Mouse (Mus musculus) ES-CJ7 (cell line): ENCODE data around the gene Dcaf6.

Experiments
- DNase-seq: peaks from one replicate; pipeline ENCODE4 v3.0.0; 2011; ENCODE audit warnings: low read depth, low spot score

Gene Dcaf6

DNA sequence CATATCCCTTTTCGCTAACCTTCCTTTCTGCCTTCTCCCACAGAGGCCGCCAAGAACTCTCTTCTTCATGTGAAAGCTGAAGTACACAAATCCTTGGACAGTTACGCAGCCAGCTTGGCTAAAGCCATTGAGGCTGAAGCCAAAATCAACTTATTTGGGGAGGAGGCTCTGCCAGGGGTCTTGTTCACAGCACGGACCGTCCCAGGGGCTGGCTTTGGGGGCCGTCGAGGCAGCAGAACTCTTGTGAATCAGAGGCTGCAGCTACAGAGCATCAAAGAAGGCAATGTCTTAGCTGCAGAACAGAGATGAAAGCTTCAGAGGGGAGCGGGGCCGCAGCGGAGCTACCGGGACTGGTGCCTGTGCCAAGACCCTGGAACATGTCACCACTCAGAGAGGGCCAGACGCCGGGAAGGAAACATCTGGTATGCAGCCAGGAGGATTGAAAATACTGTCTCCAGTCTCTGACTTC is 138.8 kb downstream of the Dcaf6 start:
- no peak for DNase-seq

DNA sequence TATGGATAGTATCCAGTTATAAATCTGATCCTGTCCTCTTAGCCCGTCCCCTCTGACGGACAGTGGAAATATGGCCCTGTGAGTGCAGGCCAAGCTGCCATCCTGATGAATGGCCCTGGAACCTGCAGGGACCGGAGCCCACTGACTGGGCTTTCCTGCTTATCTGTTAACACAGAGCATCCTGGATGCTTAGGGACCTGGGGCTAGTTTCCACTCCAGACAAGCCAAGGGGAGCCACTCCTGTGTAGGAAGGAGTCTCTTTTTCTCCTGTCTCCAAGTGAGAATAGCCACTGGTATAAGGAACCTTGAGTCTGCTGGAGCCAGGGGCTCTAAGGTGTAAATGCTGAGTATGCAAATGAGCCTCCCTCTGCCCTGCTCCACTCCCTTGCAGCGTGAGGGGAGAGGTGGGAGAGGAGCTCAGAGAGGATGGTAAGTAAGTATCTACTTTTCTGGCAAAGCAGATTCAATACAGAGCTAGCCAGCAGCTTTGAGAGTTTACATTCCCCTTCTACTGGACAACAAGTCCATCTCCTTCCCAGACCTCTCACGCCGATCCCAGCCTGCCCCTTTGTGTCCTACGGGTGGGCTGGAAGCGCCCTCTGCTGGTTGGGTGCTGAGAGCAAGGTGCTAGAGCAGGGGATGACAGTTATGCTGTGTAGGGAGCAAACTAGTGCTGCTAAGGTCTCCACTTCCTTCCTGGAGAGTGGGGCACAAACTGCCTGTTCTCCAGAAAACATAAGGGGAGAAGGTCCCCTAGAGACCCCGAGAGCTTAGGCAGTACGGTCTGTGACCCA is 139.9 kb downstream of the Dcaf6 start:
- peak; percentile 64 for DNase-seq

DNA sequence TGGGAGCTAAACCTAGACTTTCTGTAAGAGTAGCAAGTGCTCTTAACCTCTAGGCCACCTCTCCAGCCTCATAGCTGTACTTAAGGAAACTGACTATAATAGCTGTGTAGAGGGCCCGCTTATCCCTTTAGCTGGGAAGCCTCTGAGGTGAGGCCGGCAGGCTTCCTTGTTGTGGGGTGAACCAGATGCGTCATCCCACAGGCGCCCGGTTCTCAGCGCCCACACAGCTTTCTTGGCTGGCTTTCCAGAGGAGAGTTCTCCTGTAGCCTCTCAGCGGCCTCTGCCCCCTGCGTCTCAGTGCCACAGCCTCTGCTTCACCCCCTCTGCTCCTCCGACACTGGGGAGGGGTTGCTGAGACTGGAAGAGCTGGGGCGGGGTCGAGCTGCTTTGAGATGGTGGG is 143.9 kb downstream of the Dcaf6 start:
- DNase-seq, result peak; percentile 21

DNA sequence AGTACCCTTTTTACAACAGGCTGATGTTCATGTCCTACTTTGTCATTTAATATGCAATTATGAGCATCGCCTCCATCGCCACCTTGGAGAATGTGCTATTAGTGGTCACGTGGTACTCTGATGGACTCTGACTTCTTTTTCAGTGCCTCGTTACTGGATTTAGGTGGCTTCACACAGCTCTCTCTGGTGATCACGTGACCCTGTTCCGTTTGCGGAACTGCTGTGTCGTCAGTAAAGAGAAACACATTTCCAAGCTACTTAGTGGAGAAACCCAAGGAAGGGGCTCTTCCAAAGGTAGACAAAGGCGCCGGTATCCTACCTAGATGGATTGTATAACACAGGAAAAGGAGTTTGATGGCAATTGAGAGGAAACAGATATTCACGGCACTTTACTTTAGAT is 152.1 kb downstream of the Dcaf6 start:
- DNase-seq, result no peak

DNA sequence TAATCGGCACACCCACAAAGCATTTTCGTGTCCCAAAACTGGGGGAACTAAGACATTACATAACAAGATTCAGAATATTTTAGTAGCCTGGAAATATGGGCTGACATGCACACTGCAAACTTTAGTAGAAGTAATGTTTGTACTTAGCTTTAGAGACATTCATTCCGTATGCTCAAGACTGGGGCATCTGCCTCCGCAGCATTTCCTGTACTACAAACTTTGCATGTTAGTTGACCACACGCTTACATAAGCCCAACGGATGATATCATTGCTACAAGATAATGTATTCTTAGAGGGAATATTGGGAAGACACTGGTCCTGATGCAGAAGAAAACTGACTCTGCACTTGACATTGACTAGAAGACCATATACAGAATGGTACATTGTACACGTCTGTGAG is 155.9 kb downstream of the Dcaf6 start:
- DNase-seq, result no peak

DNA sequence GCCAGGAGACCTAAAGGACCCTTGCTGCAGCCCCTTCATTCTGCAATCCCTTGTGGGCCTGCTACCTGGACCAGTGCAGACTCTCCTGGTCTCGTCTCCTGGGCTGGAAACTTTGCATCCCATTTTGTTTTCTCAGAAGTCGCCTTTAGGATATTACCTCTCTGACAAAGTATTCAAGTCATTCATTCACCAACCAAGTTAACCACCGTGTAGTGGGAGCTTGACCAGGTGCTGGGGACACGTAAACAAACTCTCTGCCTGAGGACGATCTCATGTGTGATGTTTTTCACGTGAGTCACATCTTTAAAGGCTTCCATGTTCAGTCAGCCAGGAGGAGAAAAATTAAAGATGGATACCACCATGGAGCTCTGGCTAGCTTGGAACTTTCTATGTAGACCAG is 157.1 kb downstream of the Dcaf6 start:
- no peak for DNase-seq

DNA sequence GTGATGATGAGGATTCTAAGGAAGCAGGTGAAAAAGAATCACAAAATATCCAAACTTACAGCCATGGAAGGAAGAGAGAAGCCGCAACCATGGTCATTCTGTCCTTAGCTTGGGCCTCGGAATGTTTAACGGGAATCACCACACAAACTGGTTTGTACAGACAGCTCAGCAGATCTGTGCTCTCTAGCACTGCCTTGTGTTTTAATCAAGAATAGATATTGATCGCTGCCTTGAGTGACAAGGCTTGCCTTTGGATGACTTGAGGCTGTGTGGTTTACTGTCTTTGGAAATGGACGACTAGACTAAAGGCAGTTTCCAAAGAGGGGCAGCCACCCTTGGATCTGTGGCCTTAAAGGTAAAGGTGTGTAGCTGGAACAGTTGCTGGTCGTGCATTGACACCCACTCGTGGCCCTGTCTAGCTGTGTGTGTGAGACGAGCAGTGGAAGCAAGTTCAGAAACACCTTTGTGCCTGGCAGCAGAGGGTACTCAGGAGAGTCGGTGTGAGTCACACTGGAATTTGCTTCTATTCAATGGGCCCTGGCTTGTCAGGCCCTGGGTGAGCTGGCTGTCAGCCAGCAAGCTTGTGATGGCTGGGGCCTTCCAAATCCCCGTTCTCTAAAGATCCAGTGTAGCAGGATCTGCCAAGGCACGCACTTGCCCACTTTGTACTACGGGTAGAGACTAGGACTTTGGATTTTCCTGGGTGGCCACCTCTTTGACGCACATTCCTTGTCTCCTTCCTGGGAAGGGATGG is 157.6 kb downstream of the Dcaf6 start:
- DNase-seq, result no peak

DNA sequence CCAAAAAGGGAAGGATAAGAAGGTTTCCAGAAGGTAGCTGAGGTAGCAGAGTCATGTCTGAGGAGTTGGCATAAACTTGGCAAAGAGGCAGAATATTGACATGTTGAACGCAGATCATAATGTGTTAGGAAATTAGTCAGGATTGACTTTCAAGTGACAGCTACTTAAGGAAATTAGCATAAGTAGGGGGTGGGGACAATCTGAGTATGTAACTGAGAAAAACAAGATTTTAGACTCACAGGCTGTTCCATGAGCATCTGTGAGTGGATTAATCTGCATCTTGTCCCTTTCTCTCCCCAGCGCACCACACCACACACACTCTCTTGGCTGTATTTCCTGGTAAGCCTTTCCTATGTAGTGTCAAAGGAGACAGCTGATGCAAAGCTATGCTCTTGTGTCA is 158.7 kb downstream of the Dcaf6 start:
- DNase-seq, result no peak

DNA sequence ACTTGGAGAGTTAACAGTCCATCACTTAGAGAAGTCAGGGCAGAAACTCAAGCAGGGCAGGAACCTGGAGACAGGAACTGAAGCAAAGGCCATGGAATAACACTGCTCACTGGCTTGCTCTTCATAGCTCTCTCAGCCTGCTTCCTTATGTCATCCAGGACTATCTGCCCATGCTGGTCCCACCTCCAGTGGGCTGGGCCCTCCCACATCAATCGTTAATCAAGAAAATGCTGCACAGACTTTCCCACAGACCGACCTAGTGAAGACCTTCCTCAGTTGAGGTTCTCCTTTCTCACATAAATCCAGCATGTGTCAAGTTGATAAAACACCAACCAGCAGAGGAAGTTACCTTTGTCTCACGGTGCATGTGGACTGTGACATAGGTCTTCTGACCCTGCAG is 159.2 kb downstream of the Dcaf6 start:
- no peak for DNase-seq

DNA sequence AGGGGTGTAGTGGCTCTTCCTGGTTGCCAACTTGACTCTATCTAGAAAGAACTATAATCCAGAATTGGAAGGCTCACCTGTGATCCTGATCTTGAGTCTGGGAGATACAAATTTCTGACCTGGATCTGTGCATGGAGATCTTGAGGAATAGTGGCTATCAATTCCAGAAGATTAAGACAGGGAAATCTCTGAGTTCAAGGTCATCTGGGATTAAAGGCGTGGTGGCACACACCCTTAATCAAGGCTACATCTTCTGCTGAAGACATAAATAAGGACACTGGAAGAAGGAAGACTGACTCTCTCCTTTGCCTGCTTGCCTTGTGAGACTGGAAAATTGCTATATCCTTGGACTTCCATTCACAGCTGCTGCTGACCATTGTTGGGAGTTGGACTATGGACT is 164.8 kb downstream of the Dcaf6 start, which contains the start of gene Gpr161:
Gene Gpr161 (plus strand): TSS at position 301 of the 400 bp plus-strand sequence.
- DNase-seq, result no peak

DNA sequence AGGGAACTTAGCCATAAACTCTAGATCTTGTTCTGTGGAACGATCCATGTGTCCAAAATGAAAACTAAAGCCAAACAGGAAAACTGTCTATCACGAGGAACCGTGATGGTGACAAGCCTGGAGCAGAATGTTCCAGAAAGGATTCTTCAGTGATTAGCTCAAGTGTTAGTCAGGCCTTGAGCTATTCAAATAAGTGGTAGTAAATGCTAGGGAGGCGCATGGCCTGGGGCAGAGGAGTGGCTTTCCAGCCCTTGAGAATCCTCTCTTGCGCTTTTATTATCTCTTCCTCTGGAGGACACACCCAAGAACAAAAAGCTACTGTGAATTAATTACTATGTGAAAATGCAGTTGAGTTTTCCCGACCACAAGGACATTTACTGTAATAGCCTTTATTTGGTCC is 168.7 kb downstream of the Dcaf6 start:
- DNase-seq, result peak; percentile 73

DNA sequence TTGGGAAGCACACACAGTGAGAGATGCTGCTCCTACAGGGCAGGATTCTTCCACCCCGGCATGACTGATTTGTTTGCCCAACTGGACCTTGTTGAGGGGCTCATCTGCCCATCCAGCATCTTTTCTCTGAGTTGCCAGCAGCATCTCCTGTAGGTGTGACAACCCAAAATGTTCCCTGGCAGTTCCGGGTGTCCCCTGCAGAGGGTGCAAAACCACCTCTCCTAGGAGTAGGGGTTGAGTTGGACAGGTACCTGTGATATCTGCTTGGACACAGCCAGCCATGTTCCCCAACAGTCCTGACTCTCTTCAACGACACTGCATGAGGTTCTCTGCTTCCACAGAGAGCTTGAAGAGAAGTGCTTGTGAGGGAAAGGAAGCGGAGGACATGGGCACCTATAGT is 170.4 kb downstream of the Dcaf6 start:
- peak; percentile 70 for DNase-seq

DNA sequence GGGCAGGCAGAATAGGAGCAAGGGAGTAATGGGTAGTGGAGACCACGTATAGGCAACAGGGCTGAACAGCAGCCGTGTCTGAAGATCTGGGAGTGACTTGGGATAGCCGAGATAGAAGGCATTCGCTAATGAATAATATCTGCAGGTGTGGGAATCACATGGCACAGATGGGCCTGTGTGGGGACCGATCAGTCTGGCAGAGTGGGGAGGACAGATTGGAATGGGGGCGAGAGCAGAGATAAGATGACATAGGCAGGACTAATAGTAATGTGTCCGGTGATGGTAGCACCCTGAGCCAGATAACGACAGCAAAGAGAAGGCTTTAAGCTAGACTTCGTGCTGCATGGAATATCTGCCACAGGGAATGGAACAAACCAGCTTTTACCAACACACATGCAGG is 172.1 kb downstream of the Dcaf6 start:
- DNase-seq, result no peak

DNA sequence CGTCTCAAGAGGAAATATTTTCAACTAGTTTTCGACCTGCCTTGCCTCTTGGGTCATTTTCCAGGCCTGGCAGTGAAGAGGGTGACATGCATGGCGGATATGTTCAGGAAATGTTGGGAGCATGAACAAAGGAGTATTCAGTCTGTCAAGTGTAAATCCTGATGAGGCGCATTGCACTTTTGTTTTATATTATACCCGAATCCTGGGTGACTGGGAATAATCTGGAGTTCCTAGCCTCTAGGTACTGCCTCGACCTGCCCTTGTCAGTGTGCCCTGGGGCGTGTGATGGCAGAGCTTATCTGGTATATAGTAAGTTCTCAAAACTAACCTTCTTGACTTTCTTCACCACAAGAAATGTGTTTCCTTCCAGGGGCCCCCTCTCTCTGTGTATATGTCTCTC is 176.2 kb downstream of the Dcaf6 start:
- no peak for DNase-seq

DNA sequence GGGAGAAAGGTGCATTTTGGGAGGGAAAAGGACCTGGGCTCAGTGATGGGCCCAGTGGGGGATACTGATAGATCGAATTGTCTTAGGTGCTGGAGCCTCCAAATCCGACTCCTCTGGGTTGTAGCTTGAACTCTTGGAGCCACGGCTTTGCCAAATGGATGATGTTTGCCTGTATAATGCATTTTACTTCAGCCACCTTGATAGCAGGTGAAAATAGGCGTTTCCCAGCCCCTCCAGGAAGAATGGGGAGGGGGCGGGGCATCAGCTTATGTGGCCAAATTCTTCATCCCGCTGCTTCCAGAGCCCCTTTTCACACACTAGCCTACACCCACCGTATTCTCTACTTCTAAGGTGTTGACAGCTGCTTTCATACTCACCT is 177.3 kb downstream of the Dcaf6 start:
- DNase-seq, result no peak

DNA sequence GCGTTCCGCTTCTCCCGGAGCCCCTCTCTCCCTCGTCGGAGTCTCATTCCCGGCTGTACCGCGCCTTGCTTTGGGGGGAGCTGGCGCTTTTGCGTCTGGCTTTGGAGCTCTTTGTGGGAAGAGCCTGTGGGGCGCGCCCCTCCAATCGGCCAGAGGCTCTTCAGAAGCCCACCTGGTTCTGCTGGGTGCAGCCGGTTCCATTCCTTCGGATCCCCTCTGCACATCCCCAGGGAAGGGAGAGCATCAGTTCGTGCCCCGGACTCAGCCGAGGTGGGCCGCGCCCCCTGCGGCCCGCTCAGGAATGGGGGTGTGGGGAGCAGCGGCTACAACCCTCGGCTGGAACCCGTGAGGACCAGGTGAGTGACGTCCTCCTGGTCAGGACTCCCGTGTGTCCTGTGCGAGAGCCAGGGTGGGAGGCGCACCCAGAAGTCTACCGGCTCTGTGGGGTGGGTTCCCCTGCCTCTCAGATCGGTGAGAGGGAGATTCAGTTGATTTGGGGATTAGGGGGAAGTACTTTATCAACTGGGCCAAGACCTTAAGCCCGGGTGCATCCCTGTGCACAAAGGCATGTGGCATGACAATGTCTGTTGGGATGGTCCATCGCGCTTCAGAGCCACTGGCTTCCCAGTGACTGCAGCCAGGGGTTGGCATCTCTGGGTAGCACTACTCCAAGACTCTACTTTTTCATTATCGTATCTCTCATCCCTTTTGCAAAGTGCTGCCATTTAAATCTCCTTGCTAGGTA is 177.9 kb downstream of the Dcaf6 start:
- DNase-seq, result peak; percentile 45

DNA sequence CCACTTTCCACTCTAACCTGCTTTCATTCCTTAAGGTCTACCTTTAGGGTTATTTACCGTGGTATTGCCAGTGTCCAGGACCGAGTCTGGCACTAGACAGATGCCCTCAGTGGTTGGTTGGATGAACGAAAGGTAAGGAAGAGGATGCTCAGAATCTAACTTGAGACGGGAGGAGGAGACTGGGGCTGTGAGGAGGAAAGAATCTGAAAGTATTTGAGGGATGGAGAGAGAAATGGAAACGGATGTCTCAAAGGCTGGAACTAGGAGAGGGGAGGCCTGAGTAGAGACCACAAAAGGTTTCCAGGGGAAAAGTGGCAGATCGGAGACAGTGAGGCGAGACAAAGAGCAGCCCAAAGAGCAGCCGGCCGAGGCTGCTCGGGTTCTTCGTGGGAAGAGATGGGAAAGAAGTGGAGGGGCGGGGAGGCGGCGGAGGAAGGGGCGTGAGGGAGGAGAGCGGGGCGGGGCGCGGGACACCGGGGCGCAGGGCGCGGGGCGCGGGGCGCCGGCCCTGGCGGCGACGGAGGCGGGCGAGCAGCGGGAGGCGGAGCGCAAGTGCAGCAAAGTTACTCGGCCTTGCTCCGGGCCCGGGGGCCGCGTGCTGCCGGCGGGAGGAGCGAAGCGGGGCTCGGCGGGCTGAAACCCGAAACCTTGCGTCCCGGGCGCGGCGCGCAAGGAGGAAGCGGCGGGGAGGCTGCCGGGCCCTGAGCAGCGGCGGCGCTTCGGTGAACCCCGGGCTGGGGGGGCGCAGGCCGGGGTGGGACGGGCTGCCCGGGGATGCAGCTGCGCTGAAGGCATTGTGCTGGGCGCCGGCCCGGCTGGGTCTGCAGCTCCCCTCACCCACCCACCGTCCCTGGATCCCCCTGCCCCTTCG is 178.7 kb downstream of the Dcaf6 start:
- DNase-seq, result peak; percentile 33

DNA sequence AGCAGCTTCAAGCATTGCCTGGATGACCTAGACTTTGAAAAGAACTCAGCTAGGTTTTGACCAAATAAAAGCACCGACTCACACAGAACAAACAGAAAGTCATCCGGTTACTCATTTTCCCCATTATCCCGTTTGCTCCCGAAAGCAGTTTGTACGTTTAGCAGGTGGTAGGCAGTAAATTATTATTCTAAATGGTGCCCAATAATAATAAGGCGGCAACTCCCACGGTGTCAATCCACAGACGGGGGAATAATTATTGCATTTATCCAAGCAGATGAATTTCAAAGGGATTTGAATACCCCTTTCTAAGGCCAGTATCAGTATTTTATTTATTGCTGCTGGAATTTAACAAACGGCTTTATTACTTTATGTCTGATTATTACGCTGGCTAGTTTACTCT is 179.5 kb downstream of the Dcaf6 start:
- no peak for DNase-seq
